Mouse (Mus musculus): ENCODE measurements around the gene Gm6040. TPM values are rescaled to one million over a fixed set of nuclear protein-coding genes. Genes with fewer than 3 reads are reported as not detected.

The Gm6040 gene
- not detected for total RNA-seq (2022)

GRCm38 (mm10) chr8:20921971-20922370 is at the start of gene Gm6040:
TSS of gene Gm6040 (minus strand) at chr8:20922071.
- no peak for DNase-seq (ENCODE audit: low spot score in 2 of 2)

GRCm38 (mm10) chr8:20964531-20964930 is 42.7 kb upstream of the Gm6040 start:
- no peak for DNase-seq (ENCODE audit: low spot score in 2 of 2)

- no peak for DNase-seq (ENCODE audit: low spot score in 2 of 2)
Observed at GRCm38 (mm10) chr8:20944610-20945009, 22.7 kb upstream of the Gm6040 start, which contains the start of gene AY761185. TSS of gene AY761185 (minus strand) at chr8:20944710.

- DNase-seq (ENCODE audit: low spot score in 2 of 2), result no peak
Observed at GRCm38 (mm10) chr8:20912288-20912687, 9.6 kb downstream of the Gm6040 start.

GRCm38 (mm10) chr8:20908256-20908655 is 13.6 kb downstream of the Gm6040 start:
- DNase-seq (ENCODE audit: low spot score in 2 of 2), result no peak

GRCm38 (mm10) chr8:20907119-20907518 is 14.8 kb downstream of the Gm6040 start:
- no peak for DNase-seq (ENCODE audit: low spot score in 2 of 2)

- no peak for DNase-seq (ENCODE audit: low spot score in 2 of 2)
Observed at GRCm38 (mm10) chr8:20902527-20902926, 19.3 kb downstream of the Gm6040 start, which contains the start of gene Gm15056. TSS of gene Gm15056 (minus strand) at chr8:20902627.

- DNase-seq (ENCODE audit: low spot score in 2 of 2), result no peak
Observed at GRCm38 (mm10) chr8:20892369-20892768, 29.5 kb downstream of the Gm6040 start, which contains the start of gene Defb33. TSS of gene Defb33 (plus strand) at chr8:20892669.

GRCm38 (mm10) chr8:20874608-20875007 is 47.3 kb downstream of the Gm6040 start:
- DNase-seq (ENCODE audit: low spot score in 2 of 2), result no peak

Other genes starting within 250 kb of the Gm6040 start
- not detected for gene Defb33, start 29.4 kb downstream of the Gm6040 start, total RNA-seq (2022)
- not detected for gene Gm15056, start 19.4 kb downstream of the Gm6040 start, total RNA-seq (2022)
- gene AY761185, start 22.6 kb upstream of the Gm6040 start, total RNA-seq (2022), result not detected
- not detected for gene Defa21, start 103.5 kb upstream of the Gm6040 start, total RNA-seq (2022)
- not detected for gene Defa23, start 133.0 kb upstream of the Gm6040 start, total RNA-seq (2022)
- gene Defa35, start 143.0 kb upstream of the Gm6040 start, total RNA-seq (2022), result not detected
- not detected for gene Defa25, start 162.4 kb upstream of the Gm6040 start, total RNA-seq (2022)
- gene Gm14851, start 174.0 kb upstream of the Gm6040 start, total RNA-seq (2022), result not detected
- not detected for gene Defa30, start 212.6 kb upstream of the Gm6040 start, total RNA-seq (2022)
- gene Defa22, start 240.2 kb upstream of the Gm6040 start, total RNA-seq (2022), result not detected

Data from left cerebral cortex, adult 8-10 months (tissue).